Mouse (Mus musculus): ENCODE data around the gene Krtap4-8. TPM values are rescaled to one million over a fixed set of nuclear protein-coding genes. Genes with fewer than 3 reads are reported as not detected.
"Not testable (repeated sequence)": the region's sequence is repeated elsewhere in the genome, so short reads cannot be mapped to it uniquely, and the experiment has no call there.

The Krtap4-8 gene
- not detected in 2 replicates for polyA plus RNA-seq (2014; fragmentation: Nextera tagmentation; extraction: Ambion mirVana)

- Histone ChIP-seq H3K4me3 (replicated peaks; ENCODE audit: low read length) (no peak within 1 kb of the TSS), H3K27me3 (ENCODE audit: control insufficient read depth, insufficient read depth, low read length) (no peaks in the 10 kb centered on the region), H3K4me1 (replicated peaks; ENCODE audit: control insufficient read depth, insufficient read depth, low read length) (no peaks in the 10 kb centered on the region), H3K9ac (no peak within 1 kb of the TSS), H3K27ac (no peak within 1 kb of the TSS), H3K36me3 (replicated peaks; ENCODE audit: control insufficient read depth, insufficient read depth) (no peaks in the 10 kb centered on the region), H3K4me2 (replicated peaks) (no peak within 1 kb of the TSS), H3K9me3 (ENCODE audit: control insufficient read depth, low read length) (no peaks in the 10 kb centered on the region)
- DNase-seq (ENCODE audit: low spot score) (no peak), ATAC-seq (ENCODE audit: low FRiP score) (no peak)
- 91% methylated on average over 2 of the region's 2 CpGs for WGBS
Measured at GRCm38 (mm10) chr11:99780604-99781003, at the start of gene Krtap4-8. Gene Krtap4-8, minus strand, starts transcription at chr11:99780704.

- not testable (repeated sequence) for H3K27me3 ChIP-seq (ENCODE audit: control insufficient read depth, insufficient read depth, low read length); H3K9me3 ChIP-seq (ENCODE audit: control insufficient read depth, low read length); DNase-seq (ENCODE audit: low spot score); H3K4me1 ChIP-seq (replicated peaks; ENCODE audit: control insufficient read depth, insufficient read depth, low read length); H3K27ac ChIP-seq; H3K9ac ChIP-seq; H3K36me3 ChIP-seq (replicated peaks; ENCODE audit: control insufficient read depth, insufficient read depth); H3K4me2 ChIP-seq (replicated peaks); H3K4me3 ChIP-seq (replicated peaks; ENCODE audit: low read length); ATAC-seq (ENCODE audit: low FRiP score)
- WGBS = 88% methylated on average over 2 of the region's 2 CpGs
Measured at GRCm38 (mm10) chr11:99815566-99815965, 35.1 kb upstream of the Krtap4-8 start, which contains the start of gene Gm11564. Gene Gm11564, minus strand, starts transcription at chr11:99815666.

DNA sequence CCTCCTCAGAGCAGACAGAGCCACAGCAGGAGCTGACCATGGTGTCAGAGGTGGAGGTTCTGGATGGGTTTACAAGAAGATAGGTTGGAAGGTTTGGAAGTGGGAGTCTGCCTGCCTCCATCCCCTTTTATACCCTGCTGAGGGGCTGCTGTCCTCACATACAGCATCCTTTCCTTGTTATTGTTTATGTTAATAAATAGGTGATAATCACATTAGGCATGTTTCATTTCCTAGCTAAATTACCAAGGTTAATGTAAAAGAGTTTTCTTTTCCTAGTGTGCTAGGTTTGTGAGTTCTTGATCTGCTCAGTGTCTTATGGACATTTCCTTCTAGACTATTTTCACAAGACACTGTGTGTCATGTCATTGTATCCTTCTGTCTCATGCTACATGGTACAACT, 29.3 kb upstream of the Krtap4-8 start, which contains the start of gene Krtap4-13:
Krtap4-13 (minus strand) TSS at position 101 of the 400 bp plus-strand sequence.
- H3K4me1 ChIP-seq (replicated peaks; ENCODE audit: control insufficient read depth, insufficient read depth, low read length); DNase-seq (ENCODE audit: low spot score); H3K27ac ChIP-seq; H3K27me3 ChIP-seq (ENCODE audit: control insufficient read depth, insufficient read depth, low read length); H3K9ac ChIP-seq; H3K36me3 ChIP-seq (replicated peaks; ENCODE audit: control insufficient read depth, insufficient read depth); ATAC-seq (ENCODE audit: low FRiP score); H3K4me2 ChIP-seq (replicated peaks); H3K9me3 ChIP-seq (ENCODE audit: control insufficient read depth, low read length); H3K4me3 ChIP-seq (replicated peaks; ENCODE audit: low read length): not testable (repeated sequence)

DNA sequence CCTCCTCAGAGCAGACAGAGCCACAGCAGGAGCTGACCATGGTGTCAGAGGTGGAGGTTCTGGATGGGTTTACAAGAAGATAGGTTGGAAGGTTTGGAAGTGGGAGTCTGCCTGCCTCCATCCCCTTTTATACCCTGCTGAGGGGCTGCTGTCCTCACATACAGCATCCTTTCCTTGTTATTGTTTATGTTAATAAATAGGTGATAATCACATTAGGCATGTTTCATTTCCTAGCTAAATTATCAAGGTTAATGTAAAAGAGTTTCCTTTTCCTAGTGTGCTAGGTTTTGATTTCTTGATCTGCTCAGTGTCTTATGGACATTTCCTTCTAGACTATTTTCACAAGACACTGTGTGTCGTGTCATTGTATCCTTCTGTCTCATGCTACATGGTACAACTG, 23.8 kb upstream of the Krtap4-8 start, which contains the start of gene Gm11554:
Gm11554 (minus strand) TSS at position 101 of the 400 bp plus-strand sequence.
- not testable (repeated sequence) for H3K27ac ChIP-seq; H3K4me2 ChIP-seq (replicated peaks); DNase-seq (ENCODE audit: low spot score); H3K4me1 ChIP-seq (replicated peaks; ENCODE audit: control insufficient read depth, insufficient read depth, low read length); H3K9ac ChIP-seq; H3K9me3 ChIP-seq (ENCODE audit: control insufficient read depth, low read length); H3K4me3 ChIP-seq (replicated peaks; ENCODE audit: low read length); H3K36me3 ChIP-seq (replicated peaks; ENCODE audit: control insufficient read depth, insufficient read depth); H3K27me3 ChIP-seq (ENCODE audit: control insufficient read depth, insufficient read depth, low read length); ATAC-seq (ENCODE audit: low FRiP score)
- WGBS = no CpG with 5 or more reads among the region's 1 CpGs

DNA sequence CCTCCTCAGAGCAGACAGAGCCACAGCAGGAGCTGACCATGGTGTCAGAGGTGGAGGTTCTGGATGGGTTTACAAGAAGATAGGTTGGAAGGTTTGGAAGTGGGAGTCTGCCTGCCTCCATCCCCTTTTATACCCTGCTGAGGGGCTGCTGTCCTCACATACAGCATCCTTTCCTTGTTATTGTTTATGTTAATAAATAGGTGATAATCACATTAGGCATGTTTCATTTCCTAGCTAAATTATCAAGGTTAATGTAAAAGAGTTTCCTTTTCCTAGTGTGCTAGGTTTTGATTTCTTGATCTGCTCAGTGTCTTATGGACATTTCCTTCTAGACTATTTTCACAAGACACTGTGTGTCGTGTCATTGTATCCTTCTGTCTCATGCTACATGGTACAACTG, 18.3 kb upstream of the Krtap4-8 start, which contains the start of gene Gm11569:
Gm11569 (minus strand) TSS at position 101 of the 400 bp plus-strand sequence.
- H3K27ac ChIP-seq; H3K9me3 ChIP-seq (ENCODE audit: control insufficient read depth, low read length); ATAC-seq (ENCODE audit: low FRiP score); H3K27me3 ChIP-seq (ENCODE audit: control insufficient read depth, insufficient read depth, low read length); DNase-seq (ENCODE audit: low spot score); H3K9ac ChIP-seq; H3K4me3 ChIP-seq (replicated peaks; ENCODE audit: low read length); H3K36me3 ChIP-seq (replicated peaks; ENCODE audit: control insufficient read depth, insufficient read depth); H3K4me2 ChIP-seq (replicated peaks); H3K4me1 ChIP-seq (replicated peaks; ENCODE audit: control insufficient read depth, insufficient read depth, low read length): not testable (repeated sequence)
- WGBS = no CpG with 5 or more reads among the region's 1 CpGs

DNA sequence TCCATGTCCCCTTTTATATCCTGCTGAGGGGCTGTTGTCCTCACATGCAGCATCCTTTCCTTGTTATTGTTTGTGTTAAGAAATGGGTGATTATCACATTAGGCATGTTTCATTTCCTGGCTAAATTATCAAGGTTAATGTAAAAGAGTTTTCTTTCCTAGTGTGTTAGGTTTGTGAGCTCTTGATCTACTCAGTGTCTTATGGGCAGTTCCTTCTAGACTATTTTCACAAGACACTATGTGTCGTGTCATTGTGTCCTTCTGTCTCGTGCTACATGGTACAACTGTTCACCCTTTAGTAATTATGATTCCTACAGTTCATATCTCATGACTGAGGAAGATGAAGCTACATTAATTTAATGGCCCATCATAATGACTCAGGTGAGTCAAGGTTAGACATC, 12.9 kb upstream of the Krtap4-8 start, which contains the start of gene Gm11596:
Gm11596 (minus strand) TSS at position 101 of the 400 bp plus-strand sequence.
- ATAC-seq (ENCODE audit: low FRiP score) (no peak), DNase-seq (ENCODE audit: low spot score) (no peak)
- Histone ChIP-seq H3K27ac (no peak within 1 kb of the TSS), H3K9me3 (ENCODE audit: control insufficient read depth, low read length) (no peaks in the 10 kb centered on the region), H3K9ac (no peak within 1 kb of the TSS), H3K4me3 (replicated peaks; ENCODE audit: low read length) (no peak within 1 kb of the TSS), H3K4me1 (replicated peaks; ENCODE audit: control insufficient read depth, insufficient read depth, low read length) (no peaks in the 10 kb centered on the region), H3K4me2 (replicated peaks) (no peak within 1 kb of the TSS), H3K36me3 (replicated peaks; ENCODE audit: control insufficient read depth, insufficient read depth) (no peaks in the 10 kb centered on the region), H3K27me3 (ENCODE audit: control insufficient read depth, insufficient read depth, low read length) (no peaks in the 10 kb centered on the region)
- WGBS = 94% methylated on average over 2 of the region's 2 CpGs

- not testable (repeated sequence) for DNase-seq (ENCODE audit: low spot score); H3K9ac ChIP-seq; H3K27me3 ChIP-seq (ENCODE audit: control insufficient read depth, insufficient read depth, low read length); H3K27ac ChIP-seq; H3K4me2 ChIP-seq (replicated peaks); ATAC-seq (ENCODE audit: low FRiP score); H3K4me1 ChIP-seq (replicated peaks; ENCODE audit: control insufficient read depth, insufficient read depth, low read length); H3K4me3 ChIP-seq (replicated peaks; ENCODE audit: low read length); H3K9me3 ChIP-seq (ENCODE audit: control insufficient read depth, low read length); H3K36me3 ChIP-seq (replicated peaks; ENCODE audit: control insufficient read depth, insufficient read depth)
Measured at GRCm38 (mm10) chr11:99784900-99785299, 4.4 kb upstream of the Krtap4-8 start, which contains the start of gene Krtap4-9. Gene Krtap4-9, plus strand, starts transcription at chr11:99785200.

DNA sequence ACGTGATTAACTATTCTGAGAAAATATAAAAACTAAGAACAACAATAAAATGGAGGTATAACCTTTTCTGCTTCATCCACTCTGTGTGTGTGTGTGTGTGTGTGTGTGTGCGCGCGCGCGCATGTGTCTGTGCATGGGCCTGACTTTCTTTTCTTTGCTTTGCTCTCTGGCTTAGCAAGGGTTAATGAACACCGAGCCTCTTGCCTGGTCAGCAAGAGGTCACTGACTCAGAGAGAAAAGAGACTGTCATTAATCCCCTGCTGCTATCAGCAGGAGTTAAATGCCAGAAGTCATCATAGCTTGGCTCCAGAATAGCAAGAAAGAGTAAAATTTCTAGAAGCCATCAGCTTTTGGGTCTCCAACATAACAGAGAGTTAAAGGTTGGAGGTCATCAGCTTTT, 2.1 kb downstream of the Krtap4-8 start:
- 55% methylated on average over 7 of the region's 7 CpGs for WGBS
- DNase-seq (ENCODE audit: low spot score) (no peak), ATAC-seq (ENCODE audit: low FRiP score) (no peak)
- Histone ChIP-seq H3K9ac (no peak overlapping the region), H3K36me3 (replicated peaks; ENCODE audit: control insufficient read depth, insufficient read depth) (no peaks in the 10 kb centered on the region), H3K4me2 (replicated peaks) (no peak overlapping the region), H3K27ac (no peak overlapping the region), H3K4me3 (replicated peaks; ENCODE audit: low read length) (no peak overlapping the region), H3K4me1 (replicated peaks; ENCODE audit: control insufficient read depth, insufficient read depth, low read length) (no peaks in the 10 kb centered on the region), H3K27me3 (ENCODE audit: control insufficient read depth, insufficient read depth, low read length) (no peaks in the 10 kb centered on the region), H3K9me3 (ENCODE audit: control insufficient read depth, low read length) (no peaks in the 10 kb centered on the region)

GRCm38 (mm10) chr11:99772813-99773212, 7.7 kb downstream of the Krtap4-8 start, which contains the start of gene Gm11595:
Gene Gm11595, minus strand, starts transcription at chr11:99772913.
- H3K27ac ChIP-seq; H3K27me3 ChIP-seq (ENCODE audit: control insufficient read depth, insufficient read depth, low read length); H3K36me3 ChIP-seq (replicated peaks; ENCODE audit: control insufficient read depth, insufficient read depth); H3K9me3 ChIP-seq (ENCODE audit: control insufficient read depth, low read length); ATAC-seq (ENCODE audit: low FRiP score); H3K4me1 ChIP-seq (replicated peaks; ENCODE audit: control insufficient read depth, insufficient read depth, low read length); H3K4me2 ChIP-seq (replicated peaks); H3K9ac ChIP-seq; DNase-seq (ENCODE audit: low spot score); H3K4me3 ChIP-seq (replicated peaks; ENCODE audit: low read length): not testable (repeated sequence)

- Histone ChIP-seq H3K4me2 (replicated peaks) (no peak overlapping the region), H3K4me3 (replicated peaks; ENCODE audit: low read length) (no peak overlapping the region), H3K4me1 (replicated peaks; ENCODE audit: control insufficient read depth, insufficient read depth, low read length) (no peaks in the 10 kb centered on the region), H3K9me3 (ENCODE audit: control insufficient read depth, low read length) (no peaks in the 10 kb centered on the region), H3K9ac (no peak overlapping the region), H3K27me3 (ENCODE audit: control insufficient read depth, insufficient read depth, low read length) (no peaks in the 10 kb centered on the region), H3K36me3 (replicated peaks; ENCODE audit: control insufficient read depth, insufficient read depth) (no peaks in the 10 kb centered on the region), H3K27ac (no peak overlapping the region)
- no peak for ATAC-seq (ENCODE audit: low FRiP score)
- no peak for DNase-seq (ENCODE audit: low spot score)
- WGBS = 81% methylated on average over 2 of the region's 2 CpGs
Measured at GRCm38 (mm10) chr11:99768410-99768809, 12.1 kb downstream of the Krtap4-8 start.
